Mouse (Mus musculus) thymus, adult 2 months (tissue): Measurements from ENCODE around the gene Ccdc157. TPM values are rescaled to one million over a fixed set of nuclear protein-coding genes. Genes with fewer than 3 reads are reported as not detected.
"Not testable (repeated sequence)": the region's sequence is repeated elsewhere in the genome, so short reads cannot be mapped to it uniquely, and the experiment has no call there.

Source experiments
- DNase-seq: peaks from one replicate; pipeline ENCODE4 v3.0.0; 2021
- H3K27ac ChIP-seq: fragments of 200-500 bp; 2 replicates; pipeline ENCODE4 v1.5.1; 2012; ENCODE audit warnings: low read length, control low read depth; ENCODE audit not compliant: control insufficient read depth, insufficient read depth
- H3K27me3 ChIP-seq: fragments of 200-500 bp; 2 replicates; pipeline ENCODE4 v1.6.1; 2012; ENCODE audit warnings: mild to moderate bottlenecking, low read length, moderate library complexity, mixed read lengths; ENCODE audit not compliant: control insufficient read depth, insufficient read depth
- H3K36me3 ChIP-seq: fragments of 200-500 bp; 2 replicates; pipeline ENCODE4 v1.6.1; 2012; ENCODE audit warnings: mild to moderate bottlenecking, low read length, moderate library complexity; ENCODE audit not compliant: control insufficient read depth, insufficient read depth
- H3K4me1 ChIP-seq: fragments of 200-500 bp; replicated peaks from 2 replicates; pipeline ENCODE4 v1.6.1; 2012; ENCODE audit warnings: low read length; ENCODE audit not compliant: control insufficient read depth, insufficient read depth
- H3K4me3 ChIP-seq: fragments of 200-500 bp; 2 replicates; pipeline ENCODE4 v1.5.1; 2012; ENCODE audit warnings: mild to moderate bottlenecking, low read length, control low read depth, moderate library complexity; ENCODE audit not compliant: control insufficient read depth, insufficient read depth
- CTCF ChIP-seq: fragments of 200-500 bp; IDR thresholded peaks from 2 replicates; pipeline ENCODE4 v1.5.1; 2012; ENCODE audit warnings: mild to moderate bottlenecking, control low read depth, low read length, moderate library complexity, borderline replicate concordance; ENCODE audit not compliant: control insufficient read depth, poor library complexity, insufficient read depth; ENCODE audit errors: extremely low read depth
- POLR2A ChIP-seq: fragments of 200-500 bp; IDR thresholded peaks from 2 replicates; pipeline ENCODE4 v1.6.1; 2012; ENCODE audit warnings: mild to moderate bottlenecking, low read length, control low read depth, moderate library complexity; ENCODE audit not compliant: control insufficient read depth, poor library complexity, insufficient read depth; ENCODE audit errors: extremely low read depth
- WGBS: fragments of 180-500 bp; shearing (Covaris S2); methylation state at CpG from one replicate; pipeline ENCODE4 v1.1.7; 2018; 5-methylcytosine and 5-hydroxymethylcytosine counted together
- polyA plus RNA-seq: library from polyadenylated mRNA; depleted of rRNA; stranded (reverse); fragments of >200 nt; gene quantifications from 2 replicates; pipeline ENCODE4 v1.2.3, GENCODE M21; 2012

Gene Ccdc157
- polyA plus RNA-seq, 1 experiment, result 7.8 TPM

- TF ChIP-seq CTCF (no peak), POLR2A (no peak)
- H3K36me3 ChIP-seq, result no peaks in the 10 kb centered on the region
These were observed 33.3 kb upstream of the Ccdc157 start for GRCm38 (mm10) chr11:4193420-4193819.

GRCm38 (mm10) chr11:4192757-4193156 lies 32.7 kb upstream of the Ccdc157 start:
- no peak for DNase-seq
- TF ChIP-seq POLR2A, result no peak
- TF ChIP-seq CTCF, result no peak
- no peaks in the 10 kb centered on the region for H3K36me3 ChIP-seq
- H3K4me3 ChIP-seq, result no peak overlapping the region
- peaks cover 4% of the 10 kb centered on the region for H3K4me1 ChIP-seq
- H3K27me3 ChIP-seq, result no peaks in the 10 kb centered on the region
- H3K27ac ChIP-seq, result no peak overlapping the region
- WGBS, result 95% methylated on average over 3 of the region's 3 CpGs

More at GRCm38 (mm10) chr11:4193420-4193819, 33.3 kb upstream of the Ccdc157 start:
- no peak overlapping the region for H3K4me3 ChIP-seq
- no peaks in the 10 kb centered on the region for H3K27me3 ChIP-seq
- no peak overlapping the region for H3K27ac ChIP-seq
- no peak for DNase-seq
- H3K4me1 ChIP-seq, result peaks cover 2% of the 10 kb centered on the region; the same call in 1 of the 2 replicates

DNA sequence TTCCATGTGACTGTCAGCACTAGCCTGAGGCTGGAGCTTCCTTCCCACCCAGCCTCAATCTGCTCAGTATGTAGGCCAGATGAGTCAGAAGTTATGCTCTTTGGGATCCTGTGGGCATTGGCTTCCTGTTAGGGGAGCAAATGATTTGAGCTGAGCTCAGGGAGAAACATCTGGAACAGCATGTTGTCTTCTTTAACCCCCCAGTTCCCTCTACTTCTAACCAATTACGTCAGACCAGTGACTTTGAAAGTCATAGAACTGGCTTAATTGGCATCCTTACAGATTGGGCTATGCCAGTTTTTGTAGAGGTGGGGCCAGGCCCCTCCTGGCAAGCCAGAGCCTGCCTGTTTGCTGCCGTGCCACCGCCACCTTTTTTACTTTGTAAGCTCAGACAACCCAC lies 30.6 kb upstream of the Ccdc157 start:
- Histone ChIP-seq H3K36me3 (no peaks in the 10 kb centered on the region), H3K4me3 (no peak overlapping the region), H3K27ac (no peak overlapping the region), H3K4me1 (peaks cover 12% of the 10 kb centered on the region), H3K27me3 (no peaks in the 10 kb centered on the region)
- WGBS, result 90% methylated on average over 3 of the region's 3 CpGs
- no peak for DNase-seq
- TF ChIP-seq CTCF (no peak), POLR2A (no peak)

DNA sequence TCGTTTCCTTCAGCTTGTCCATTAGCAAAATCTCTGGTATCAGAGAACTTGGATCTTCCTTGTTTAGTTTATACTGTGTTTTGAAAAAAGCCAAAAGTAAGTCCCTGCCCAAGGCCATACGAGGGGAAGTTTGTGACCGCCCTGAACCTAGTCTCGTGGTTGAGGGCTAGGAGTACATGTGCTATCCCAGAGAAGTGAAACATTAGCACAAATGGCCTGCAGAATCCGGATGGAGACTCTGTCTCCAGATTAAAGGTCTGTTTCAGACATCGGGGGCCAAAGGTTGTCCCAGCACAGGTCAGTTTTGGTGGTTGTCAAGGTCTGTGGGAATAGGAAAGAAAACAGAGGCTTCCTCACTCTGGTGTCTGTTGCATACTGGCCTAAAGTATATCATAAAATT lies 29.1 kb upstream of the Ccdc157 start:
- no peak for TF ChIP-seq POLR2A
- TF ChIP-seq CTCF, result no peak
- 93% methylated on average over 6 of the region's 6 CpGs for WGBS
- no peak overlapping the region for H3K27ac ChIP-seq

DNA sequence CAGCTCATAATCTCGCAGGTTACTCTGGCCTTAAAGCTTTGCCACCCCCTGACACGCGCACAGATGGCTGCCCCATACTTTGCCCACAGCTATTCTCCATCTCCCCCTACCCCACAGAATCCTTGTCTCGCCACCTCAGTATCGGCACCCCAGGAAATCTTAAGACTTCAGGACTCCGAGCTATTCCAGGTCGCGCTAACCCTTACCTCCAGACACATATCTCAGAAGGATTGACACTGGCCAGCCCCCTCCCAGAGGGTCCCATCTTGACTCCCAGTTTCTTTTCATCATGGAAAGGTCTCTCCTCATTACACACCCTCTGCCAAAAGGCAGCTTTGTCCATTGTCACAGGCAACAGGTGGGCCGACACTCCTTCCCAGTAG lies 27.2 kb upstream of the Ccdc157 start:
- TF ChIP-seq POLR2A, result no peak
- TF ChIP-seq CTCF, result no peak
- Histone ChIP-seq H3K27me3 (no peaks in the 10 kb centered on the region), H3K4me3 (peak overlapping the region; percentile 76), H3K36me3 (no peaks in the 10 kb centered on the region), H3K27ac (no peak overlapping the region), H3K4me1 (peaks cover 12% of the 10 kb centered on the region)
- 31% methylated on average over 9 of the region's 9 CpGs for WGBS
- DNase-seq, result no peak

More for the DNA sequence above, 29.1 kb upstream of the Ccdc157 start:
- Histone ChIP-seq H3K27me3 (no peaks in the 10 kb centered on the region), H3K4me3 (no peak overlapping the region), H3K4me1 (peaks cover 12% of the 10 kb centered on the region), H3K36me3 (no peaks in the 10 kb centered on the region)
- no peak for DNase-seq

DNA sequence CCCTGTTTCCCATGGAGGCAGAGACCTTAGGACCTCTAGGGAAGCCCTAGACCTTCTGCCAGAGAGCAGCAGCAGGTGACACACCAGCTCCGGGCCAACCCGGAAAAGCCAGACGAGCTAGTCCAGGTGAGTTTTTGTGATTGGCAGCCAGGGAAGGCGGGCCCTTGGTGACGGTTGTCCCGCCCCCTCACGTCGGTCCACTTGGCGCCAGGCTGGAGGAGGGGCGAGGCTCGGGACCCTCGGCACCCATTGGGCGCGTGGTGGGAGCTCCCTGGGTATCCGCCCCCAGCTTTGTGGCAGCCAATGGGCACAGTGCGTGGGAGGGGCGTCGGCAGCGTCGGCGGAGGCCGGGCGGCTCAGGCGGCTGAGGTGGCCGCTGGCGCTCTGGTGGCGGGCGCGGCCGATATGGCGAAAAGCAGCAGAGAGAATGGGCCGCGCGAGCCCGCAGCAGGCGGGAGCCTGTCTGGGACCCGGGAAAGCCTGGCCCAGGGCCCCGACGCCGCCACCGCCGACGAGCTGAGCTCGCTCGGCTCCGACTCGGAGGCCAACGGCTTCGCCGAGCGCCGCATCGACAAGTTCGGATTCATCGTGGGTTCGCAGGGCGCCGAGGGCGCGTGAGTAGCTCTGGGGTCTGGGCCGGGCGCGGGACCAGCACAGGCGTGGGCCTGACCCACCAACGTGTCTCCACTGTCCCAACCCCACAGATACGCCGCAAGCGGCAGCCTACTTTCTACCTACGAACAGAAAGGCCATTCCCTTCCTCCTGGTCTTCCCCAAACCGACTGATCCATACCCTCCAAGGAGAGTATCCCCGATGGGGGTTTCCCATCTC lies 26.6 kb upstream of the Ccdc157 start, which contains the start of gene Tbc1d10a:
Gene Tbc1d10a (plus strand): TSS at position 304 of the 832 bp plus-strand sequence.
- Histone ChIP-seq H3K27ac (no peak within 1 kb of the TSS), H3K4me1 (peaks cover 12% of the 10 kb centered on the region), H3K36me3 (peaks cover 2% of the 10 kb centered on the region), H3K4me3 (peak within 1 kb of the TSS; percentile 76), H3K27me3 (no peaks in the 10 kb centered on the region)
- DNase-seq, result peak; percentile 99
- peak; percentile 53; the same call in 1 of the 2 replicates for TF ChIP-seq CTCF
- TF ChIP-seq POLR2A, result peak; percentile 85
- WGBS, result under 1% methylated on average over 70 of the region's 71 CpGs

- not testable (repeated sequence) for DNase-seq, H3K27ac ChIP-seq, H3K4me3 ChIP-seq, H3K27me3 ChIP-seq
- Histone ChIP-seq H3K4me1 (peaks cover 12% of the 10 kb centered on the region), H3K36me3 (peaks cover 15% of the 10 kb centered on the region)
- WGBS, result 93% methylated on average over 6 of the region's 6 CpGs
These were observed 25.4 kb upstream of the Ccdc157 start for GRCm38 (mm10) chr11:4185480-4185879.
